Mouse (Mus musculus): ENCODE data around the gene Pin1.

- TF ChIP-seq CTCF (IDR thresholded peaks at IDR 0.05; ENCODE audit: borderline replicate concordance, control insufficient read depth, extremely low read depth, insufficient read depth, low read length, poor library complexity) (no peak), POLR2A (IDR thresholded peaks at IDR 0.05; ENCODE audit: control insufficient read depth, extremely low read depth, insufficient read depth, low read length, poor library complexity) (no peak)
Measured at GRCm38 (mm10) chr9:20692863-20693262, 41.0 kb downstream of the Pin1 start.

Data from thymus, adult 2 months (tissue).